Mouse (Mus musculus) limb, embryonic 14.5 days (tissue): ENCODE results near the gene Rtn2. TPM values are rescaled to one million over a fixed set of nuclear protein-coding genes. Genes with fewer than 3 reads are reported as not detected.

Experiments used
- ATAC-seq: fragments of 200-750 bp; cut with Nextera tagmentation; 2 replicates; pipeline ENCODE4 v1.8.0; 2017; ENCODE audit warnings: low read depth, moderate number of reproducible peaks, moderate TSS enrichment; ENCODE audit not compliant: low FRiP score
- DNase-seq: peaks from one replicate; pipeline ENCODE4 v3.0.0-alpha.2; 2015; ENCODE audit warnings: low spot score
- H3K27ac ChIP-seq: fragments of 300-500 bp; sonication (generic); replicated peaks from 2 replicates; pipeline ENCODE4 v1.5.1; 2014; ENCODE audit warnings: low read depth, mild to moderate bottlenecking, low read length, moderate library complexity, mixed read lengths
- H3K27me3 ChIP-seq: fragments of 300-500 bp; sonication (generic); 2 replicates; pipeline ENCODE4 v1.6.1; 2014; ENCODE audit warnings: low read length, mixed read lengths; ENCODE audit not compliant: control insufficient read depth, insufficient read depth
- H3K36me3 ChIP-seq: fragments of 300-500 bp; sonication (generic); 2 replicates; pipeline ENCODE4 v1.6.1; 2014; ENCODE audit warnings: mild to moderate bottlenecking, low read length, moderate library complexity, mixed read lengths; ENCODE audit not compliant: control insufficient read depth, insufficient read depth
- H3K4me1 ChIP-seq: fragments of 300-500 bp; sonication (generic); 2 replicates; pipeline ENCODE4 v1.6.1; 2014; ENCODE audit warnings: antibody characterized with exemption, low read length, mixed read lengths; ENCODE audit not compliant: control insufficient read depth, insufficient read depth
- H3K4me2 ChIP-seq: fragments of 300-500 bp; sonication (generic); replicated peaks from 2 replicates; pipeline ENCODE4 v1.6.1; 2014; ENCODE audit warnings: low read depth, mild to moderate bottlenecking, low read length, moderate library complexity; ENCODE audit not compliant: severe bottlenecking
- H3K4me3 ChIP-seq: fragments of 300-500 bp; sonication (generic); replicated peaks from 2 replicates; pipeline ENCODE4 v1.5.1; 2014; ENCODE audit warnings: low read length
- H3K9ac ChIP-seq: fragments of 300-500 bp; sonication (generic); 2 replicates; pipeline ENCODE4 v1.6.1; 2014; ENCODE audit warnings: mild to moderate bottlenecking, low read depth, low read length, moderate library complexity; ENCODE audit not compliant: severe bottlenecking
- H3K9me3 ChIP-seq: fragments of 300-500 bp; sonication (generic); 2 replicates; pipeline ENCODE4 v1.6.1; 2016; ENCODE audit warnings: low read length; ENCODE audit not compliant: control insufficient read depth
- POLR2A ChIP-seq: fragments of 200-500 bp; IDR thresholded peaks from 2 replicates; pipeline ENCODE4 v1.8.0; 2012; ENCODE audit warnings: inconsistent platforms, mild to moderate bottlenecking, moderate library complexity, borderline replicate concordance; ENCODE audit not compliant: insufficient read depth, insufficient read length; ENCODE audit errors: extremely low read depth
- WGBS: fragments of 180-500 bp; shearing (Covaris S2); extraction: QIAGEN DNeasy Blood & Tissue Kit; methylation state at CpG from one replicate; pipeline ENCODE4 v1.1.7; 2014; 5-methylcytosine and 5-hydroxymethylcytosine counted together
- polyA plus RNA-seq, 2 experiments: library from polyadenylated mRNA; depleted of rRNA in 1 of 2; stranded (reverse) in 1 of 2; unstranded in 1 of 2; fragments of >200 nt; fragmentation: Nextera tagmentation in 1 of 2; extraction: Ambion mirVana in 1 of 2; gene quantifications; 2 replicates each; pipeline versions ENCODE4 v1.2.1 to v1.2.3; 2012 to 2014

Gene Rtn2
- polyA plus RNA-seq, 2 experiments: 30.6 to 44.3 TPM

- ATAC-seq: no peak
- H3K9me3 ChIP-seq: no peaks in the 10 kb centered on the region
- 73% methylated on average over 5 of the region's 5 CpGs for whole genome bisulfite sequencing
- H3K36me3 ChIP-seq: no peaks in the 10 kb centered on the region
- no peak overlapping the region for H3K4me2 ChIP-seq
- H3K27ac ChIP-seq: no peak overlapping the region
- TF ChIP-seq POLR2A: no peak
- no peak overlapping the region for H3K9ac ChIP-seq
- H3K4me1 ChIP-seq: peaks cover 9% of the 10 kb centered on the region; the same call in 1 of the 2 replicates
- H3K4me3 ChIP-seq: no peak overlapping the region
- no peaks in the 10 kb centered on the region for H3K27me3 ChIP-seq
- no peak for DNase-seq
Measured at GRCm38 (mm10) chr7:19321464-19321863, 39.0 kb downstream of the Rtn2 start.

GRCm38 (mm10) chr7:19322489-19322888 lies 40.1 kb downstream of the Rtn2 start:
- WGBS: 37% methylated on average over 9 of the region's 9 CpGs
- no peak for TF ChIP-seq POLR2A
- Histone ChIP-seq H3K36me3 (no peaks in the 10 kb centered on the region), H3K27me3 (no peaks in the 10 kb centered on the region), H3K4me3 (no peak overlapping the region), H3K9ac (no peak overlapping the region), H3K9me3 (no peaks in the 10 kb centered on the region), H3K4me1 (peaks cover 15% of the 10 kb centered on the region), H3K4me2 (no peak overlapping the region), H3K27ac (no peak overlapping the region)
- ATAC-seq (no peak), DNase-seq (no peak)

- no peak overlapping the region for H3K27ac ChIP-seq
- no peaks in the 10 kb centered on the region for H3K9me3 ChIP-seq
- no peak overlapping the region for H3K9ac ChIP-seq
- H3K27me3 ChIP-seq: no peaks in the 10 kb centered on the region
- DNase-seq (no peak), ATAC-seq (no peak)
- H3K4me2 ChIP-seq: no peak overlapping the region
- no peaks in the 10 kb centered on the region for H3K36me3 ChIP-seq
- TF ChIP-seq POLR2A: no peak
- peaks cover 19% of the 10 kb centered on the region for H3K4me1 ChIP-seq
- WGBS: 82% methylated on average over 11 of the region's 11 CpGs
- no peak overlapping the region for H3K4me3 ChIP-seq
Measured at GRCm38 (mm10) chr7:19324221-19324620, 41.8 kb downstream of the Rtn2 start.

GRCm38 (mm10) chr7:19325262-19326199 lies 43.1 kb downstream of the Rtn2 start:
- Histone ChIP-seq H3K36me3 (no peaks in the 10 kb centered on the region), H3K27me3 (no peaks in the 10 kb centered on the region), H3K4me3 (no peak overlapping the region), H3K9ac (no peak overlapping the region), H3K4me1 (peaks cover 12% of the 10 kb centered on the region), H3K27ac (no peak overlapping the region), H3K4me2 (peak overlapping the region; percentile 59; the same call in 1 of the 2 replicates), H3K9me3 (no peaks in the 10 kb centered on the region)
- no peak for TF ChIP-seq POLR2A
- DNase-seq: no peak
- no peak for ATAC-seq
- WGBS: 67% methylated on average over 21 of the region's 21 CpGs

GRCm38 (mm10) chr7:19326359-19326758 lies 43.9 kb downstream of the Rtn2 start:
- under 1% methylated on average over 20 of the region's 20 CpGs for WGBS
- ATAC-seq: peak; percentile 73
- peak overlapping the region; percentile 44 for H3K27ac ChIP-seq

More at GRCm38 (mm10) chr7:19326359-19326758, 43.9 kb downstream of the Rtn2 start:
- no peak for TF ChIP-seq POLR2A
- H3K9me3 ChIP-seq: no peaks in the 10 kb centered on the region
- H3K9ac ChIP-seq: peak overlapping the region; percentile 8
- H3K4me3 ChIP-seq: peak overlapping the region; percentile 35
- H3K36me3 ChIP-seq: no peaks in the 10 kb centered on the region
- peaks cover 11% of the 10 kb centered on the region for H3K4me1 ChIP-seq
- peak overlapping the region; percentile 59 for H3K4me2 ChIP-seq
- DNase-seq: peak; percentile 75
- H3K27me3 ChIP-seq: no peaks in the 10 kb centered on the region
